In genomic region chr19:47919966-47920375, GRCm38 (mm10) we compare ENCODE assay signal across 1 mouse cellular context.
TF ChIP-seq lines count a peak whose summit lies in the region.

No protein-coding gene starts in this region.

TF ChIP-seq in MEL, 35 proteins besides CTCF, POLR2A, EP300 and RAD21 (continued from another document):
- TF ChIP-seq CHD1 (IDR thresholded peaks at IDR 0.05; ENCODE audit: low read depth, low read length): no peak
TF ChIP-seq in MEL: peak in this region for 4.
